Mouse (Mus musculus): Measurements from ENCODE around the gene Zfp827.

DNA sequence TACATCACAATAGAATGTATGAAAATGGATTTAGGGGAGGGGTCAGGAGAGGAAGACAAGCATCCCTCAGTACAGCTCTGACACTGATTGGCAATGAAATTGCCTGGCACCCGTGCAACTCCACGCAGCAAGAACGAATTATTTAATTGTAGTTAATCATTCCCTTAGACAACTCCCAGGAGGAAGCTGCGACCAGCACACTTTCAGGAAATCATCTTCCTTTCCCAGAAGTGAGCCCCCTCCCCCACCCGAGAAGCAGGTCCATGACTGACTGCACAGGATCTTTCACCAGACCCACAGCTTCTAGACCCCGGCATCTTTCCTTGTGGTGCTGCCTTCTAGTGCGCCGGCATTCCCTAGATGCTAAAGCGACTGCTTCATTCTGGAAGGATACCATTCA is 183.4 kb downstream of the Zfp827 start:
- TF ChIP-seq CTCF (IDR thresholded peaks at IDR 0.05; ENCODE audit: insufficient read depth, low read depth, low read length) = no peak
- no peak for TF ChIP-seq POLR2A (IDR thresholded peaks at IDR 0.05; ENCODE audit: insufficient read depth, low read depth, low read length)
